Mouse (Mus musculus): ENCODE results near the gene Mmd2. TPM values are rescaled to one million over a fixed set of nuclear protein-coding genes. Genes with fewer than 3 reads are reported as not detected.
A peak's percentile ranks its signal among the peaks of the same experiment; 100 is the strongest.

Gene Mmd2
- polyA plus RNA-seq, 1 experiment from 2014 or later = 110 TPM

DNA sequence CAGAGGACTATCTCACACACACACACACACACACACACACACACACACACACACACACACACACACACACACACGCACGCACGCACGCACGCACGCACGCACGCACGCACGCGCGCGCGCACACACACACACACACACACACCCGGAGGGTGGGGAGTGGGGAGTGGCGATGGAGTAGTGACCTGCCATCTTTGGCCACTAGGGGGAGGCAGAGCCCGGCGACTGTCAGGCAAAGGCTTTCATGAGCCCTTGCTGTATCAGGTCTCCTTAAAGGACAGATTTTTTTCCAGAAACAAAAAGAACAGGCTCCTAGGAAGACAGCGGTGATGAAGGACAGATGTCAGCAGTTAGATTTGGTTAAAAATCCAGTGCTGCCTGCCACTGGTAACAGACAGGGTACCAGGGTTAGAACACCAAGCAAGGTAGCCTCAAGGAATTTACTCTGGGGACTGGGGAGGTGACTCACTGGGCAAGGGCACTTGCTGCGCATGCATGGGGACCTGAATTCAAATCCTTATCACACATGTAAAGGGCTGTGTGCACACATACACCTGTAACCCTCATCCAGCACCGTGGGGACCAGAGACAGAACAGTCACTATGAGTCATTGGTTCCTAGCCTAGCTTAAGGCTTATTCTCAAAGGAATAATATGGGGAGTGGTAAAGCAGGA lies 51.1 kb downstream of the Mmd2 start:
- ATAC-seq = peak; percentile 75
- Histone ChIP-seq H3K9ac (ENCODE audit: low read depth, low read length) (no peak overlapping the region), H3K36me3 (ENCODE audit: control insufficient read depth, insufficient read depth, low read length) (no peaks in the 10 kb centered on the region), H3K27me3 (replicated peaks; ENCODE audit: control insufficient read depth, insufficient read depth, low read length) (no peaks in the 10 kb centered on the region), H3K27ac (ENCODE audit: low read depth, low read length) (no peak overlapping the region), H3K4me2 (ENCODE audit: low read length) (peak overlapping the region; percentile 13; the same call in 1 of the 2 replicates), H3K4me3 (ENCODE audit: low read length) (no peak overlapping the region), H3K4me1 (ENCODE audit: control insufficient read depth, insufficient read depth, low read depth, low read length) (no peaks in the 10 kb centered on the region), H3K9me3 (ENCODE audit: control insufficient read depth, low read length) (no peaks in the 10 kb centered on the region)
- 19% methylated on average over 17 of the region's 21 CpGs for WGBS

DNA sequence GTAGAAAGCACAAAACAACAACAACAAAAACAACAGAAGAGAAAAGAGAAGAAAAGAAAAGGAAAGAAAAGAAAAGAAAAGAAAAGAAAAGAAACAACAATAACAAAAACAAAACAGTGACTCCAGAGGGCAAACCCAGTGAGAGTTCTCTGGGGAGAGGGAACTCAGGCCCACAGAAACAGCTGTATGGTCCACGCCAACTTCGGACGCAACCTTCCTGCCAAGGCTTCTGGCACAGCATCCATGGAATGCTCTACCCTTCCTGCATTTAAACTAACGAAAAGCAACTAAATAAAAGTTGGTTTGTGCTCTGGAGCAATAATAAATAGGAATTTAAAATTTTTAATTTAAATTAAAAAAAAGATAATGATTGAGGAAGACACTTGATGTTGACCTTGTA lies 51.9 kb downstream of the Mmd2 start:
- Histone ChIP-seq H3K9ac (ENCODE audit: low read depth, low read length) (no peak overlapping the region), H3K36me3 (ENCODE audit: control insufficient read depth, insufficient read depth, low read length) (no peaks in the 10 kb centered on the region), H3K9me3 (ENCODE audit: control insufficient read depth, low read length) (no peaks in the 10 kb centered on the region), H3K4me3 (ENCODE audit: low read length) (no peak overlapping the region), H3K4me1 (ENCODE audit: control insufficient read depth, insufficient read depth, low read depth, low read length) (no peaks in the 10 kb centered on the region), H3K27me3 (replicated peaks; ENCODE audit: control insufficient read depth, insufficient read depth, low read length) (no peaks in the 10 kb centered on the region), H3K27ac (ENCODE audit: low read depth, low read length) (no peak overlapping the region), H3K4me2 (ENCODE audit: low read length) (no peak overlapping the region)
- 85% methylated on average over 4 of the region's 4 CpGs for WGBS
- ATAC-seq = no peak

DNA sequence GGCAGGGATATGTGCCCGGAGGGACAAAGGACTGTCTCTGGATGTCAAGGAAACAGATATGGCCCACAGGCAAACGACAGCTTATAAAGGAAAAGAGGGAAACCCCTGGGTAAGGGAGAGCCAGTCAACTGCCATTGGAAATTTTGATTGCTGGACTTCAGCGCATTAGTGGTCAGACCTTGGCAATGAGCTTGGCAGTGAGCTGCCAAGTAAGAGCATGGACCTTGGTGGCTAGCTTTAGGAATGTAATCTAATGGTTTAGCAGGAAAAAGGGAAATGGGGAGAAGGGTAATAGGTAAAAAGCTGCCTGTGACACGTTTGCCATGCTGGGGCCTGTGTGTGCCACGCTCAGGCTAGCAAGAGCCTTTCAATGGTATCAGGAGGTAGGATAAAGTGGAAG lies 52.7 kb downstream of the Mmd2 start:
- Histone ChIP-seq H3K27ac (ENCODE audit: low read depth, low read length) (no peak overlapping the region), H3K9ac (ENCODE audit: low read depth, low read length) (no peak overlapping the region), H3K4me3 (ENCODE audit: low read length) (no peak overlapping the region), H3K27me3 (replicated peaks; ENCODE audit: control insufficient read depth, insufficient read depth, low read length) (no peaks in the 10 kb centered on the region), H3K36me3 (ENCODE audit: control insufficient read depth, insufficient read depth, low read length) (no peaks in the 10 kb centered on the region), H3K9me3 (ENCODE audit: control insufficient read depth, low read length) (no peaks in the 10 kb centered on the region), H3K4me2 (ENCODE audit: low read length) (no peak overlapping the region), H3K4me1 (ENCODE audit: control insufficient read depth, insufficient read depth, low read depth, low read length) (no peaks in the 10 kb centered on the region)
- no peak for ATAC-seq
- WGBS = 80% methylated on average over 5 of the region's 5 CpGs

DNA sequence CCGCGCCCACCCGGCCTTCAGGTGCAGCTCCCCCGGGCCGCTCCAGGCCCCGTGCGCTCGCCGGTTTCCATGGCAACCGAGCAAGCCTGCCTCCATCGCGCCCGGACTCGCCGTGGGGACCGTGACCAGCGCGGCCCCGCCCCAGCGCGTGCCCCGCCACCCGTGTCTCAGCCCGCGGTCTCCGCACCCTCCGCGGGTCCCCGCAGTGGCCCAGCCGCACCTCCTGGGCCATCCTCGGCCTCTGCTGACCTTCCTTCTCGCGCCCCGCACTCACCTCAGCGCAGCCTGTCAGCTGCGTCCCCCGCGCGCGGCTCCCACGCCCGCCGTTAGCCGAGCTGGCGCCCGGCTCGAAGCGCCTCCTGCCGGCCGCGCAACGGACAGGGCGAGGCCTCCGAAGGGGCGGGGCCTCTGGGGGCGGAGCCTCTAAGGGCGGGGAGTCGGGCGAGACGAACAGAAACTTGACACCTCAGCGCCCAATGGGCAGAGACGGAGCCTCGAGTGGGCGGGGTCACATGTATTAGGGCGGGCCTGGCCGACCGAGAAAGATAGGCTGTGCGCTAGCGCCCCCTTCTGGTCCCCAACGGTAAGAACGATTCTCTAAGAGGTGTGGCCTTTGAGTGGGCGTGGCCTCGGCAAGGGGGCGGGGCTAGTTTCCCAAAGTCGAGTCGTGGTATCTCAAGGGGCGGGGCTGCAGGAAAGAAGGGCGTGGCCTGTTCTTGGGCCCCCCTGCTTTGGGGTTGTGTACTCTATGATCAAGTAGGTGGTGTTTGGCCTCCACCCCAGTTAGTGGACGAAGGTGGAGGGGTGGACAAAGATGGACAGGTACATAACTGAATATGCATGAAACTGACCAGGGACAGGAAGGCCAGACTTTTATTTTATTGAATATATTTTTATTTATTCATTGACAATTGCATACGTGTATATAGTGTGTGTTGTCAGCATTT lies 57.6 kb downstream of the Mmd2 start, which contains the start of gene Radil:
Gene Radil, minus strand, starts transcription at position 393 of the 947 bp plus-strand sequence.
- Histone ChIP-seq H3K27me3 (replicated peaks; ENCODE audit: control insufficient read depth, insufficient read depth, low read length) (no peaks in the 10 kb centered on the region), H3K9ac (ENCODE audit: low read depth, low read length) (peak within 1 kb of the TSS; percentile 69), H3K27ac (ENCODE audit: low read depth, low read length) (peak within 1 kb of the TSS; percentile 40), H3K9me3 (ENCODE audit: control insufficient read depth, low read length) (no peaks in the 10 kb centered on the region), H3K4me1 (ENCODE audit: control insufficient read depth, insufficient read depth, low read depth, low read length) (peaks cover 6% of the 10 kb centered on the region), H3K36me3 (ENCODE audit: control insufficient read depth, insufficient read depth, low read length) (no peaks in the 10 kb centered on the region), H3K4me2 (ENCODE audit: low read length) (peak within 1 kb of the TSS; percentile 78), H3K4me3 (ENCODE audit: low read length) (peak within 1 kb of the TSS; percentile 54)
- peak; percentile 95 for ATAC-seq
- WGBS = 2% methylated on average over 76 of the region's 80 CpGs

DNA sequence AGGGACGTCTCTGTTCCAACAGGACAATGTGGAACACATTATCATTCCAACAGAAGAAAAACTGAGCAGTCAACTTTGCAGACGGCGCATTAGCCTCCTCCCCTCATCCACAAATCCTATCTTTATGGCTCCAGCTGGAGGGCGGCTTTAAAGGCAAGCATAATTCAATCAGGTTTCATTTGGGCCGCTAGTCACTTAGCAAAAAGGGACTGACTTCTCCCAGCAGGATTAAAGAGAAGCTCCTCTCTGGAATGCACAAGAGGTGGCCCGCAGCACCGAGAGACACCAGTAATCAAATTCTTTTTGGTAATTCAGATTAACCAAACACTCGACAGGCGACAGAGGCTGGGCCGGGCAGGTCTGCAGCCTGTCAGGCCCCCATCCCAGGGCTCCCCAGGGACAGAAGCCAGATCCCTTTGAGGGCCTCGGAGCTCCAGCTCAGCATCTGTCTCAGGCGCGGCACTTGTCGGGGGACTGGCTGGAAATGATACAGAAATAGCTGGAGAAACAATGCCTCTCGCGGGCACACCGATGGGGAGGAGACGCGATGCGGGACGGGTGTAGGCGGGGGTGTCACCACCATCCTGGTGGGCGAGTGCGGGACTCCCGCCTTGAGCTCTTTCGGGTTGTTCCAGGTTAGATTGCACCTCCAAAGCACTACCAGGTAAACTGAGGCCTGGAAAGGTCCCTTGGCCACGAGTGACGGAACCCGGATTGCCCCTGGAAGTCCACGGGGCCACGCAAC lies 58.5 kb downstream of the Mmd2 start:
- H3K9ac ChIP-seq (ENCODE audit: low read depth, low read length) = peak overlapping the region; percentile 69
- H3K9me3 ChIP-seq (ENCODE audit: control insufficient read depth, low read length) = no peaks in the 10 kb centered on the region
- H3K27ac ChIP-seq (ENCODE audit: low read depth, low read length) = peak overlapping the region; percentile 40
- no peaks in the 10 kb centered on the region for H3K27me3 ChIP-seq (replicated peaks; ENCODE audit: control insufficient read depth, insufficient read depth, low read length)
- peak overlapping the region; percentile 78 for H3K4me2 ChIP-seq (ENCODE audit: low read length)
- H3K4me3 ChIP-seq (ENCODE audit: low read length) = peak overlapping the region; percentile 54
- no peaks in the 10 kb centered on the region for H3K36me3 ChIP-seq (ENCODE audit: control insufficient read depth, insufficient read depth, low read length)
- peaks cover 6% of the 10 kb centered on the region for H3K4me1 ChIP-seq (ENCODE audit: control insufficient read depth, insufficient read depth, low read depth, low read length)
- ATAC-seq = peak; percentile 24
- under 1% methylated on average over 31 of the region's 31 CpGs for WGBS

DNA sequence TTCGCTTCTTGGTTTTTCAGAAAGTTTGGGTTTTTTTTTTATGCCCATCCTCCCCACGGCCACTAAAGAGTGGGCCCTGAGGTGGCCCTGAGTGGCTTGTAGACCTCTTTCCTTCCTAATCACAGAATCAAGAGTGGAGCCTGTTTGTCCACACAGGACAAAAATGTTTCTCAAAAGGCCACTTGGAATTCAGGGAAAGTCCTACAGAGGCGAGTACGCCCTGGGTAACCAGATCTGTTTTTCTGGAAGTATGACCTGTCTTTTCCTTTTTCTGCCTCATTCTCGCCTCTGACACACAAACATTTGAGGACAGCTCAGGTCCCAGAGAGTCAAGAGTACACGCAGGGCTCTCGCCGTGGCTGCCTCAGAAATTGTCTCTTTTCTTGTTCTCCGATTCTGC lies 59.2 kb downstream of the Mmd2 start:
- ATAC-seq = no peak
- H3K9ac ChIP-seq (ENCODE audit: low read depth, low read length) = no peak overlapping the region; the same call in 1 of the 2 replicates
- H3K4me2 ChIP-seq (ENCODE audit: low read length) = peak overlapping the region; percentile 78
- H3K36me3 ChIP-seq (ENCODE audit: control insufficient read depth, insufficient read depth, low read length) = no peaks in the 10 kb centered on the region
- peak overlapping the region; percentile 54 for H3K4me3 ChIP-seq (ENCODE audit: low read length)
- H3K9me3 ChIP-seq (ENCODE audit: control insufficient read depth, low read length) = no peaks in the 10 kb centered on the region
- H3K27ac ChIP-seq (ENCODE audit: low read depth, low read length) = no peak overlapping the region
- peaks cover 6% of the 10 kb centered on the region for H3K4me1 ChIP-seq (ENCODE audit: control insufficient read depth, insufficient read depth, low read depth, low read length)
- 51% methylated on average over 9 of the region's 9 CpGs for WGBS
- no peaks in the 10 kb centered on the region for H3K27me3 ChIP-seq (replicated peaks; ENCODE audit: control insufficient read depth, insufficient read depth, low read length)

DNA sequence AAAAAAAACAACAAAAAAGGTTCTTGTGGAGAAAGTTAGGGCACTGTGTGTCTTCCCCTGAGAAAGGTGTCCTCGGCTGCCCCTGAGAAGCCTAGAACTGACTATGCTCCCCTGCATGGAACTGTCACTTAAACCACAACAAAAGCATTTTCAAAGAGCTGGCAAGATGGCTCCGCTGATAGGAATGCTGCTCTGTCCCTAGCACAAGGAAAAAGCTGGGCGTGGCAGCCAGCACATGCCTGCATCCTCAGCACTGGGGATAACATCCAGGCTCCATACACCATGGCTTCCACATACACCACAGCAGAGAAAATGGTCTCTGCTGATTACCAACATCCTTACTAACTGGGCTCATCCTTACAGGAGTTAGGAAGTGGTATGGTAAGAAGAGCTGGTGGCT lies 61.5 kb downstream of the Mmd2 start:
- WGBS = 69% methylated on average over 3 of the region's 3 CpGs
- Histone ChIP-seq H3K9ac (ENCODE audit: low read depth, low read length) (no peak overlapping the region), H3K4me3 (ENCODE audit: low read length) (no peak overlapping the region), H3K4me1 (ENCODE audit: control insufficient read depth, insufficient read depth, low read depth, low read length) (peaks cover 6% of the 10 kb centered on the region), H3K27me3 (replicated peaks; ENCODE audit: control insufficient read depth, insufficient read depth, low read length) (no peaks in the 10 kb centered on the region), H3K4me2 (ENCODE audit: low read length) (no peak overlapping the region), H3K9me3 (ENCODE audit: control insufficient read depth, low read length) (no peaks in the 10 kb centered on the region), H3K27ac (ENCODE audit: low read depth, low read length) (no peak overlapping the region), H3K36me3 (ENCODE audit: control insufficient read depth, insufficient read depth, low read length) (no peaks in the 10 kb centered on the region)
- no peak for ATAC-seq

DNA sequence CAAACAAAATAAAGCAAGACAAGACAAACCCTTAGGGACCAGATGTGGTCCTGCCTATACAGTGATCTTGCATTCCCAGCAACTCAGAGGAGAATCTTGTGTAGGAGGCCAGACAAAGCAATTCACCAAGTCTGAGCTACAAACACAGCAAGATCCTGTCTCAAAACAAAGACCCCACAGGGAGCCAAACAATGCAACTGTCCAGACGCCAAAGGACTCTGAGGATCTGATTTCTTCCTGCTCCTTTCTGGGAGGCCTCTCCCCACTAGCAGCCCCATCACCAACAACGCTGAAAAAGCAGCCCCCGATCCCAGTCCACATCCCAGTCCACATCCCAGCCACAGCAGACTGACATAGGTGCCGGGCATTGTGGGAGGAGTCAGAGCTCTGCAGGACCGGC lies 62.3 kb downstream of the Mmd2 start:
- WGBS = 2% methylated on average over 5 of the region's 5 CpGs
- H3K9me3 ChIP-seq (ENCODE audit: control insufficient read depth, low read length) = no peaks in the 10 kb centered on the region
- no peak overlapping the region for H3K4me2 ChIP-seq (ENCODE audit: low read length)
- no peak overlapping the region for H3K9ac ChIP-seq (ENCODE audit: low read depth, low read length)
- no peak for ATAC-seq
- H3K27ac ChIP-seq (ENCODE audit: low read depth, low read length) = no peak overlapping the region
- no peak overlapping the region for H3K4me3 ChIP-seq (ENCODE audit: low read length)
- H3K4me1 ChIP-seq (ENCODE audit: control insufficient read depth, insufficient read depth, low read depth, low read length) = peaks cover 6% of the 10 kb centered on the region
- no peaks in the 10 kb centered on the region for H3K36me3 ChIP-seq (ENCODE audit: control insufficient read depth, insufficient read depth, low read length)
- no peaks in the 10 kb centered on the region for H3K27me3 ChIP-seq (replicated peaks; ENCODE audit: control insufficient read depth, insufficient read depth, low read length)
